Mouse (Mus musculus): ENCODE results near the gene Zfp622.

DNA sequence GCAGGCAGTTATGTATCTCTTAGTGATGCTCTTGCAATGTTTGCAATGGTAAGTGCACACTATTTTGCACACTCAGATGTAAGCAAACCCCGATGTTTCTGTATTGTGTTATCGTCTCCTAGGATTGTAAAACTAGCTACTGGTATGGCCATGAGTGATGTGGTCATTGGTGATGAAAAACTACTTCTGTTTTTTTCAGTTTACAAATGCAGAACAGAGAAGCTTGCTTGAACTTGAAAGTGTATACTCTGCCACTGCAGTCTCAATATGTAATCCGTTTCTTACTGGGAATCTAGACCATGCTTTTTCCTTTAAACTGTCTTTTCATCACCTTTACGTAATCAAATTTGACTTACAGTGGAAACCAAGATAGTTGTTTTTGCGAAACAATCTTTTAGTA, 11.4 kb upstream of the Zfp622 start:
- no peak for TF ChIP-seq ZC3H11A (IDR thresholded peaks at IDR 0.05; ENCODE audit: borderline replicate concordance, low read depth, low read length)
- TF ChIP-seq ZNF384 (IDR thresholded peaks at IDR 0.05; ENCODE audit: low read depth, low read length), result no peak
- no peak for TF ChIP-seq MAFK (IDR thresholded peaks at IDR 0.05; ENCODE audit: insufficient read depth, low read depth, low read length)

Measured in ES-E14 (cell line).